Mouse (Mus musculus) gastrocnemius, adult 8-10 months (tissue): ENCODE measurements around the gene 4930503B20Rik. TPM values are rescaled to one million over a fixed set of nuclear protein-coding genes. Genes with fewer than 3 reads are reported as not detected.
A peak's percentile ranks its signal among the peaks of the same experiment; 100 is the strongest.

Experiments used
- DNase-seq, 2 experiments: peaks; one replicate each; pipeline ENCODE4 v3.0.0; 2022; ENCODE audit warnings: low spot score in 2 of 2
- total RNA-seq, 4 experiments: library from RNA; stranded (reverse); gene quantifications; 2 replicates each; pipeline ENCODE4 v1.2.4; 2022

The 4930503B20Rik gene
- not detected for total RNA-seq

GRCm38 (mm10) chr3:146651217-146651616 is at the start of gene 4930503B20Rik:
Gene 4930503B20Rik, minus strand, starts transcription at chr3:146651317.
- no peak for DNase-seq

GRCm38 (mm10) chr3:146700051-146700450 is 48.9 kb upstream of the 4930503B20Rik start:
- DNase-seq, result no peak

GRCm38 (mm10) chr3:146698982-146699381 is 47.9 kb upstream of the 4930503B20Rik start:
- no peak for DNase-seq

GRCm38 (mm10) chr3:146692547-146692946 is 41.4 kb upstream of the 4930503B20Rik start:
- DNase-seq, result no peak

DNA sequence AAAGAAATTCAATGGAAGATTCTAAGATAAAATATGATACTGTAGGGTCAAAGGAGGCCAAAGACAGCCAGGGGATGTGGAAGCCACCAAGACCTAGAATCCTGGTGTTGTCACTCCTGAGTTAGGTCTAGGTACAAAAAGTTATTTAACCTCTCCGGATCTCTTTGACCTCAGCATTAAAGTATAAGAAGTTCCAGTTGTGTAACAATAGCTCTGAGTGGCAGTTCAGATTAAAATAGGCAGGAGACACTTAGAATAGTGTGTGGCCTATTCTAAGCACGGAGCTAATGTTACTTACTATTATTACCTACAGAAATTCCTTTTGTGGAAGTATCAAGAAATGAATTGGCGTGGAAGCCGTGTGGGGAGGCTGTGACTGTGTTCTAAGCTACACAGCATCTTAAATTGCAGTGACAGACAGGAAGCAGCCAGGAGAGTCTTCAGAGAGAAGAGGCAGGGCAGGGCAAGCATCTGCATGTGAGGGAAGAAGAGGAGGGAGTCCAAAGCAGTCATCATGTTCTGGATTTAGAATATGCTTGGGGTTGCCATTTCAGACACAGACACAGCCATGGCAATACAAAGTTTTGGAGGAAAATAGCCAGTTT is 36.1 kb upstream of the 4930503B20Rik start:
- DNase-seq, result no peak

- DNase-seq, result no peak
Observed at GRCm38 (mm10) chr3:146686428-146686827, 35.3 kb upstream of the 4930503B20Rik start.

DNA sequence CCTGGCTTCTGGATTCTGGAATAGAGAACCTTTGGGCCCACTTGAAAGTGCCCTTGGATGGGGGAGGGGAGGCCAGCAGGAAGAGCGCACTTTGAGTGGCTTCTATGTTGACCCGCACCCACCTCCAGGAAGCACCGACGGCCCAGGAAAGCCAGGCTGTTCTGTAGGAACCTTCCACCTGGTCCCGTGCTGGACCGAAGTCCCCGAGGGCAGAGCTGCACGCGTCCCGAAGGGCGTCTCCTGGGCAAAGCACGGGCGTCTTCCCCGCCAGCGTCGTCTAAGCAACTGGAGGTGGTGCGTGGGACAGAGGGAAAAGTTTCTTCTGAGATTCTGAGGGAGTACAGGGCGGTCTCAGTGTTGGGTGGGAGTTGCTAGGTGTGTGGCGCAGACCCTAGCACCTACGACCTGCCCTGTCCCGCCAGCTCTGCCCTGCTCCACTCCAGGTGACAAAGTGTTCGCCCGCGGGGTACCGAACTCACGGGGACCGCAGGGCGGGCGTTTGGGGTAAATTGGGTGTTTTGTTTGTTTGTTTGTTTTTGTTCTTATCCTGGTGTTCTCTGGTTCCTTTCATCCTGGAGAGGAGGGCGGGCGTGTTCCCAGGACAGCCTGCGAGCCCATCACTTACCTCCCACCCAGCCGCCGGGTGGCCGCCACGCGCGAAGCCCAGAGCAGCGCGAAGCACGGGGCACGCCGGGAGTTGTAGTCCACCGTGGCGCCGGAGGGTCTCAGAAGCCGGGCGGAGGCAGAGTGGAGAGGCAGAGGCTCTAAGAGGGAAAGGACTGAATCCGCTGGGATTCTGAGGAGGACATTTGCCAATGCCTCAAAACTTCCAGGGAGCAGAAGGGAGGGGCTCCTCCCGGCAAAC is 33.9 kb upstream of the 4930503B20Rik start, which contains the start of gene Samd13:
Gene Samd13 (minus strand): TSS at position 782 of the 865 bp plus-strand sequence.
- peak; percentile 29 to 41 for DNase-seq

- DNase-seq, result no peak
Observed at GRCm38 (mm10) chr3:146683095-146683494, 32.0 kb upstream of the 4930503B20Rik start.

DNA sequence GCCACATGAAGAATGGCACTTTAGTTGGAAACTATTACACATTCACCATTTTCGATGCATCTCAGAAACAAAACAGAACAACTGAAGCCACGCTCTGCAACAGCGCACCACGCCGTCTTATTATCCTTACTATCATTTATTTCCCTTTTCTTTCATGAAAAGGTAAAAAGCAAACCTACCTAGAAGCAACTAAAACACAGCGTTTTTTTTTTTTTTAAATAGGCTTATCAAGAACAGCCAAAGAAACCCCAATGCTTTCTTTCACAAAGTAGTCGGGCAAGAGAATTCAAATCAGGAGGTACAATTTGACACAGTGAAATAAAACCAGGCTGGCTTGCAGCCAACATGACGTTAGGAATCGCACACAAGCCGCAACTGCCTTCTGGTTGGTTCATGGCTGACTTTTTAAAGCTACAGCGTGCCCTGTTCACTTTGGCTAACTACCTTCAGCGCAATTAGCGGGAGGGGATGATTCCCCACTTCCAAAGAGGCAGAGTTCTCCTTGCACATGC is 31.1 kb upstream of the 4930503B20Rik start:
- DNase-seq, result peak; percentile 41 to 54

GRCm38 (mm10) chr3:146681696-146682095 is 30.6 kb upstream of the 4930503B20Rik start:
- no peak for DNase-seq

GRCm38 (mm10) chr3:146680625-146681024 is 29.5 kb upstream of the 4930503B20Rik start:
- no peak for DNase-seq

DNA sequence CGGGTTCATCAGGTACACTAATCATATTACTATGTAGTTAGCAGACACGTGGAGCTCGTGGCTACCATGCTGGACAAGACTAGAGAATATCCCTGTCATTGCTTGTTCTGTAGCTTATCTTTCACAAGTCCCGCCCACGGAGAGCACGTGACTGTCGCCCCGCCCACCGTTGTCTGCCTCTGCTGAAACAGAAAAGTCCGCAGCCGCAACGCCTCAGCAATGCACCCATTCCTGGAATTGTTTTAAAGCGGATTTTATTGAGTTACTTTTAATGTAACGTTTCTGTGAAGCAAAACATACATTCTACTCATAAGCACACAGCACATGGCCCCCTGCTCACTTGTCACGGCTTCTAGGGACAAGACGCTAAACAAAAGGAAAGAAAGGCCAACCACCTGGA is 28.5 kb upstream of the 4930503B20Rik start:
- DNase-seq, result no peak

DNA sequence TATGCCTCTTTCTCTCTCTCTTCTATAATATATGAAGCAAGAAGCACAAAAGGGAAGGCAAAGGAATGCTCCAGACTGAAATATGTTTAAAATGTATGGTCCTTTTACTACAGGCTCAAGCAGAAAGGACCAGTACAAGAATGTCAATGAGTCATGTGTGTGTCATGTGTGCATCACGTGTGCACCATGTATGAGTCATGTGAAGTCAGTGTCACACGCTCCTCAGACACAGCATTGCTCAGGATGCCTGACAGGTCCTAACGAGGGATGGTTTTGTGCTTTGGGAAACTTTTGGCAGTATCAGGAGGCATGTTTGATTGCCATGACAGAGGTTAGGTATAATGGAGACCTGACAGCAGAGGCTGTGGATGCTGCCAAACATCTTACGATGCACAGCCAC is 25.1 kb upstream of the 4930503B20Rik start:
- no peak for DNase-seq

DNA sequence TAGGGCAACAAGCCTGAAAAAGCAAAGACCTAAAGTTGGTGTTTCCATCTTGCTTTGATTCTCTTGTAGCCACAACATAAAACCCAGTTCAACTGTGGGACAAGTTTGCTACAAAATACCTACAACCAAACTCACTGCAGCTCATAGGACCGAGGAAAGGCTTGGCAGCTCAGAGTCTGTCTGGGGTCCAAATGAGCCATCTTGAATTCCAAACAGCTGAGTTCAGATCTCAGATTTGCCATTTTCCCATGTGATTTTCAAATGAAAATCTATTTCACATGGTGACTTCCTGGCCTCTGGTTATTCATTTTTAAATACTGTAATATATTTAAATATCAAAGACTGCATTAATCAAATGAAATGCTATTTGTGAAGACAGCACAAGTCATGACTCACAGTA is 24.0 kb upstream of the 4930503B20Rik start:
- no peak for DNase-seq

GRCm38 (mm10) chr3:146671121-146671520 is 20.0 kb upstream of the 4930503B20Rik start:
- DNase-seq, result peak in 1 of 2 experiments; percentile 22

- DNase-seq, result no peak
Observed at GRCm38 (mm10) chr3:146661907-146662306, 10.8 kb upstream of the 4930503B20Rik start.

GRCm38 (mm10) chr3:146661001-146661400 is 9.9 kb upstream of the 4930503B20Rik start:
- no peak for DNase-seq

GRCm38 (mm10) chr3:146659321-146659720 is 8.2 kb upstream of the 4930503B20Rik start:
- no peak for DNase-seq

- no peak for DNase-seq
Observed at GRCm38 (mm10) chr3:146658061-146658639, 7.0 kb upstream of the 4930503B20Rik start.

GRCm38 (mm10) chr3:146657433-146657832 is 6.3 kb upstream of the 4930503B20Rik start:
- DNase-seq, result no peak

GRCm38 (mm10) chr3:146655111-146655577 is 4.0 kb upstream of the 4930503B20Rik start:
- DNase-seq, result no peak

DNA sequence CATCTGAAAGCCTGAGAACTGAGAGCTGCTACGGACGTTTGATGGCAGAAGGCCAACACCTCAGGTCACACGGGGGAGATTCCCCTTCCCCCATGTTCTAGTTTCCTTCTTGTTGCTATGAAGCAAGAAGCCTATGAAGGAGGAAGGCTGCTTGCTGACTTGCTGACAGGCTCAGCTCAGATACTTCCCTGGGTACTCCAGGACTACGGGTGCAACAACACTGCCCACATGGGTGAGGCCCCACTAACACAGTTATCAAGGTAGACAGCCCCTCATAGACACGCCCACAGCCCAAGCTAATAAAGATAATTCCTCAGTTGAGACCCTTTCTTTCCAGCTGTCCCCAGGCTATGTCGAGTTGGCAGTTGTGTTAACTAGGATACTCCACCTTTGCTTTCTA is 2.6 kb upstream of the 4930503B20Rik start:
- DNase-seq, result no peak
